Mouse (Mus musculus) c-Kit-negative CD71-positive TER-119-positive erythroid progenitor cells, embryonic 14.5 days (primary cell): ENCODE results near the gene Slc7a6os.
"Not testable (repeated sequence)": the region's sequence is repeated elsewhere in the genome, so short reads cannot be mapped to it uniquely, and the experiment has no call there.

Experiments
- DNase-seq: peaks from one replicate; pipeline ENCODE4 v3.0.0-alpha.2; 2013; ENCODE audit warnings: low read depth, low spot score

The Slc7a6os gene

DNA sequence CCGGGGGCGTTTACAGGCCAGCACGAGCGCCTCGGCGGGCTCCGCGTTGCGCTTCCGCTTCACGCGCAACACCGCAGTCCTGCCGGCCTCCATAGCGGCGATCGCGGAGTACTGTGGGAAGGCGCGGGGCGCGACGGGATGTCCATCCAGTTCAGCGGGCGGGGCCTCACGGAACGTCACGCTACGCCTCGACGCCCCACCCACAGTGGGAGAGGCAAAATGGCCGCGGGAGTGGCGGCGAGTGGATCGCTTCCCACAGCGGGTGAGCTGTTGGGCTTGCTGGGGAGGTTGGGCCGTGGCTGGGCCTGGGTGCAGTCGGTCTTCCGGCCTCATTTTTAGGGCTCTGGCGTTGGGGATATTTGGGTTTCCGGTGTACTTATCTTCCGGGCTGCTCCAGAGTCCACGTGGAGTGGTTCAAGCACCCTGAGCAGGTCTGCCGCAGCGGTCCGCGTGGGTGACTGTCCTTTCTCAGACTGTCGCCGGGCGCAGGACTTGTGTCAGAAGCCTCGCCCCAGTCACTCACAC, at the start of gene Slc7a6os, which contains the start of gene Prmt7:
Gene Slc7a6os, minus strand, starts transcription at position 115 of the 525 bp plus-strand sequence.
Gene Prmt7, plus strand, starts transcription at position 116 of the 525 bp plus-strand sequence.
- DNase-seq = peak; percentile 88

- DNase-seq = no peak
Measured at GRCm38 (mm10) chr8:106259579-106260255, 49.0 kb upstream of the Slc7a6os start.

GRCm38 (mm10) chr8:106258169-106258568, 47.4 kb upstream of the Slc7a6os start:
- DNase-seq = no peak

DNA sequence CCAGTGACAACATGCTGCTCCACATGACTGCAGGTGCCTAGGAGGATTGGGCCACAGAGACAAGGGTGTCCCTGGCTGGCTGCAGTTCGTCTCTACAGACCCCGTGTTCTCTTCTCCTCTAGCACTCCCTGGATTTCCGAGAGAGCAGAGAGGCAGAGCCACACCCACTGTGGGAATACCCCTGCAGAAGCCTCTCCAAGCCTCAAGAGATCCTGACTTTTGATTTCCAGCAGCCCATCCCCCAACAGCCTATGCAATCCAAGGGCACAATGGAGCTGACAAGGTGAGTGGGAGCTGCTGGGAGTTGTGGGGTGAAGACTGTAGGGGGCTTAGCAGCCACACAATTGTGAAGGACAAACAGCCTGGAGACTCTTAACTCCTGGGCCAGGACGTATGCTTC, 39.5 kb upstream of the Slc7a6os start:
- DNase-seq = no peak

GRCm38 (mm10) chr8:106237106-106237505, 26.4 kb upstream of the Slc7a6os start:
- DNase-seq = no peak

DNA sequence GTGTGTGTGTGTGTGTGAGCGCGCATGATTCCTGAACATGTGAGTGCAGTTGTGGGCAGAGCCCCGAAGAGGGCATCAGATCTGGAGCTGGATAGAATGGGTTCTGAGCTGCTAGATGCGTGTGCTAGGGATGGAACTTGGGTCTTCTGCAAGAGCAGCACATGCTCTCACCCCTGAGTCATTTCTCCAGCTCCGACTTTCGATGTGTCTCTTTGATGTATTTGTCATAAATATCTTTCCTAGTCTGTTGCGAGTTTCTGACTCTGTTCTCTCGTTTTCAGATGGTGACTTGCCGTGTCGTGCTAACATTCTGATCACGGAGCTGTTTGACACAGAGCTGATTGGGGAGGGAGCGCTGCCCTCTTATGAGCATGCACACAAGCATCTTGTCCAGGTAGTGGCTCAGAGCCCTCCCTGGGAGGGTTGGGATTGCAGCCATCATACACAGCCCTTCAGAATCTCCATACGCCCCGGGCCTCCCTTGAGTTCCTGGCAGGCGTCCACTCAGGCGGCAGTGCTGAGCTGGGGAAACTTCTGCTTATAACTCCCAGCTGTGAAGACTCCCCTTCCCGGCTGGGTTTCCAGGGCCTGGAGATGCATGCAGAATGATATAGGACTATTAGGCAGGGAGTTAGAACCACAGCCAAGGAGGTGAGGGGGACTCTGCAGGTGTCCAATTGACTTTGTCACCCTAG, 24.0 kb upstream of the Slc7a6os start:
- DNase-seq = no peak

GRCm38 (mm10) chr8:106232751-106233150, 22.0 kb upstream of the Slc7a6os start:
- no peak for DNase-seq

DNA sequence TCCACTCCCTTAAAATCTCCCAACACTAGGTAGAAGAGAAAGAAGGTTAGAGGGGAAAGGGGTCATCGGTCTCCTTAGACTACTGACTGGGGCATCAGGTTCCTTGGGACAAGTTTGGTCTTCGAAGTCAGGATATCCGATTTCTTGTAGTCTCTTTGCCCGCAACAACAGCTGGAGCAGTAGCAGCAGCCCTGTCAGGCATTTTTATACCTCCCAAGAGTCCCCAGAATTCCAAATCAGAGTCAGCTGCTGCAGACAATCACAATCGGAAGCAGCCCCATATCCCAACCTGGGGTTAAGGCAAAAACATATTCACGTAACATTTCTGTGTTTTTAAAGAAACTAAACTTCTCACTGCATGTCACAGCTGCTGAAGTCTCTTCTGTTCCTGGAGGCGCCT, 20.8 kb upstream of the Slc7a6os start:
- no peak for DNase-seq

DNA sequence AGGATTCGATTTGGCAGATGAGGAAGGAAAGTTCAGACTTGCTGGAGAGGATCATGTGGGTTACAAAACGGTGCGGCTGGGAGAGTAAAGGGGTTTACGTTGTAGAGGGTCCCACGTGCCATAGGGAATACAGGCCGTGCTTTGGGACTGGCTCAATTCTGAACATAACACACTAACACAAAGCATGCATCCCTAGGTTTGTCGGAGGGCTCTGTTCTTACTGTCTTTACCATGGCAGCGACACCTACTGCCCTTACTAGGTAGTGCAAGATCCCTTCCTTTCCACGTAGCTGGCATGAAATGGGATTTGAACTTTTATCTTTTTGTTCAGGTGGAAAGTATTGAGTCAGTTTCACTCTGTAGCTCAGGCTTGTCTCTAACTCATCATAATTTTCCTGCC, 15.9 kb upstream of the Slc7a6os start:
- DNase-seq = peak; percentile 46

DNA sequence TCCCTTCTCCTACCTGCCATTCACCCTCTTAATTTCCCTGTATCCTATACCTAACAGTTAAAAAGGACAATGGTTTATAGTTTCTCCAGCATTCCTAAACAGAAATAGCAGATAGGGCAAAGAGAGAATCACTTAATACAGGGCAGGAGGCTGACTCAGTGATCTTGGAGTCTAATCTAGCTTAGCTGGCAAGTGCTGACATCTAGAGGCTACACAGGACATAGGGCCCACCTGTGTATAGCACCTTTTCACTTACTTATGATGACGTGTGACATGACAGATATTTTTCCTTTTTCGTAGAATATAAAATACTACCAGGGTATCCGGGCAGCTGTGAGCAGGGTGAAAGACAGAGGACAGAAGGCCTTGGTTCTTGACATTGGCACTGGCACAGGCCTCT, 8.9 kb upstream of the Slc7a6os start:
- no peak for DNase-seq

DNA sequence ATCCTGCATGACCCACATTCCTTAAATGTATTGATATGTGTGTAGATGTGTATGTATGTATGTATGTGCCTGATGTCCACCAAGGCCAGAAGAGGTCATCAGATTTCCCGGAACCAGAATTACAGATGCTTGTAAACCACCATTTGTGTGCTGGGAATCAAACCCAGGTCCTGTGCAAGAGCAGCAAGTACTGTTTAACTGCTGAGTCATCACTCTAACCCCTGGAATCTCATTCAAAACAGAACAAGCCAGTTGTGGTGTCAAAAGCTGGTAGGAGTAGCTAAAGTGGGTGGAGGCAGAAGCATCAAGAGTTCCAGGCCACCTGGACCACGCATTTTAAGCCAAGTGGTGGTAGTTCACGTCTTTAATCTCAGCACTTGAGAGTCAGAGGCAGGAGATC, 3.2 kb upstream of the Slc7a6os start:
- DNase-seq = no peak

- no peak for DNase-seq
Measured at GRCm38 (mm10) chr8:106211421-106211820, 686 bp upstream of the Slc7a6os start.

DNA sequence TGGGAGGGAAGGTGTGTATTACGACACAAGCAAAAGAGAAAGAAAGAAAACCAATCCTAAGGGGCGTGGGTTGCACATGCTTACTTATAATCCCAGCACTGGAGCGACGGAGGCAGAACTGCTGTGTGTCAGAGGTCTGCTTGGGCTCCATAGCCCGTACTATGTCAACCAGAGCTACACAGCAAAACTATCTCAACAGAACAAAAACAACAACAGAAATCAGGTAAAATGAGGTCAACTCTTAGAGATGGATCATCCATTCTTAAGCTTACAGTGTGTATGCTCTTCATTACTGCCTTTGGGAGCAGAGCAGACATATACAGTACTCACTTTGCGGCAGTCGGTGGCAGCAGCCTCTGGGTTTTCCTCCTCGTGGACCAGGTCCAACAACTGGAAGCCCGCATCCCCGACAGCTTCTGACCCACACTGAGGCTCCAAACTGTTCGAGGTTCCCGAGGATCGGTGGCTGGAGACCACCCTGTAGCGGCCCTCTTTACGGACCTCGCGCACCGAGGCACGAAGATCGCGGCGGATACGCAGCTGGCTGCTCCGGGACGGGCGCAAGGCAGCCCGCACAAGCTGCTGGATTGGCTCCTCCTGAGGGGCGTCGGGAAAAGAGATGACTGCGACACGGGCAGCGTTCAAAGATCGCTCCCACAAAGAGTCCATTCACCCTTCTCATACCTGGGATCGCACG, 552 bp downstream of the Slc7a6os start:
- peak; percentile 31 for DNase-seq

DNA sequence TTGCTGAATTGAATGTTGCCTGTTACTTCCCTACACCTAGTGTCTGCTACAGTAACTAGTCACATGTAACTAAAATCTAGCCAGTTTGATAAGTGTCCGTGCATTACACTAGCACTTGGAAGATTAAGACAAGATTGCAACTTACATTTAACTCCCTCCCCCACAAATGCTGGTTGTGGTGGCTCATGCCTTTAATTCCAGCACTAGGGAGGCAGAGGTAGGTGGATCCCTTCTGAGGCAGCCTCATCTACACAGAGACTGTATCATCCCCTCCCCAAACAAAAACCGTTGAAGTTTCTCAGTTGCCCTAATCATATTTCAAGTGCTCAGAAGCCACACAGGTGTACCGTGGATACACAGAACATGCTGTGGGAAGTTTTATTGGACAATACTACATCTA, 11.1 kb downstream of the Slc7a6os start:
- not testable (repeated sequence) for DNase-seq

- no peak for DNase-seq
Measured at GRCm38 (mm10) chr8:106198741-106199140, 12.0 kb downstream of the Slc7a6os start.

DNA sequence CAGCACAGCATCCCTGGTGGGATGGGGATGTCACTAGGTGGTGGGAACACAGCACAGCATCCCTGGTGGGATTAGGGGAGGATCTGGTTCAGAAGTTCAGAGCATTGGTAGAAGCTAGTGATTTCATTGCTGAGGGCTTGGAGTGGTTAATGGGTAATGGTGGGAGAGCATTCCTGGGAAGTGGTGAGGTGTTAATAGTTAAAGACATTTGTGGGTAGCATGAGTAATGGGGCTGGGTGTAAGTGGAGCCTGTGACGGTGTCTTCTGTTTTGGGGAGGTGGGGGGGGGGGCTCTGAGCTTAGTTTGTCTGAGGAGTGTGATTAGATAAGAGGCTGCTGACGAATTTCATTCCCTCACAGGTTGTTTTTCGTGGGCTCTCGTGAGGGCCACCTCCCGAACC, 16.7 kb downstream of the Slc7a6os start:
- no peak for DNase-seq

DNA sequence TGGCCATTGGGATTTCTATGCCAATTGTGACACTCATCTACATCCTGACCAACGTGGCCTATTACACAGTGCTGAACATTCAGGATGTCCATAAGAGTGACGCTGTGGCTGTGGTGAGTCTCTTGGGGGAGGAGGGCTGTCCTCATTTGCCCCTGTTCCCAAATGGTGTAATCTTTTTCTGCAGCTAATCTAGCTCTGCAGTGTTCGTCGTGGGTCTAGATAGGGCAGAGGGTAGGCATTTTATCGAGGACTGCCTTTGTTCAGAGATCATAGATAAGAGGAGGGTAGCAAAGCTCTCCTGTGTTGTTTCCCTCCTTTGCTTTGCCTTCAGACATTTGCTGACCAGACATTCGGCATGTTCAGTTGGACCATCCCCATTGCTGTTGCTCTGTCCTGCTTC, 17.6 kb downstream of the Slc7a6os start:
- no peak for DNase-seq

DNA sequence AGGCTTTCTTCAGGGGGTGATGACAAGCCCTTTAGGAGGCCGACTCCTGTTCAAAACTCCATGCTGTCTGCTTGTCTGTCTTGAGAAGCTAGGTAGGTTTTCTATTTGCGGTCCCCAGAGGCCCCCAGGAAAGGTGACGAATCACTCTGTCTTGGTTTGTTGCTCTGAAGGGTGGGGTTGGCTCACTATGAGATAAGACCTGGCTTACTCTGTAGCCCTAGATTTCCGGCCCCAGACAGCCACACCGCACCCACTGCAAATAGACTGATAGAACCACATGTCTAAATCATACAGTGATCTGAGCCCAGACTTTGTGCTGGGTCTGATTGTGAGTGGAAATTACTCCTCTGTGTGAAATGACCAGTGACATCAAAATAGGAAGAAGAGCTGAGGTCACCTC, 19.1 kb downstream of the Slc7a6os start:
- DNase-seq = no peak

- no peak for DNase-seq
Measured at GRCm38 (mm10) chr8:106189162-106189561, 21.6 kb downstream of the Slc7a6os start.

- no peak for DNase-seq
Measured at GRCm38 (mm10) chr8:106186394-106186793, 24.3 kb downstream of the Slc7a6os start.

GRCm38 (mm10) chr8:106185628-106186270, 25.0 kb downstream of the Slc7a6os start:
- no peak for DNase-seq

DNA sequence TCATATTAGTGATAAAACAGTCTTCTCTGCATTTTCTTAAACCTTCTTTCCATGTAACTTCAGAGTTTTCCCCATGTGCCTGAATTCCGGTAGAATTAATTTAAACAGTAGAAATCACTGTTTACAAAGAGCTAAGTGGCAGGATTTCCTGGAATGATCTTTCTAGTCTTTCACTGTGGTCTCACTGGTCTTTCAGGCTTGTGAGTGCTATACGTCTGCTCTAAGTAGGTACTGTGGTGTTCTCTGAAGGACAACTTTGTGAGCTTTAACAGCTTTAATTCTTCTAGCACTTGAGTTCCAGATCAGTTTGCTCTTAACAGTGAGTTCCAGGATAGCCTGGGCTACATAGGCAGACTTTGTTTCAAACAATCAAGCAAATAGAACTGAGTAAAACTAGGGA, 32.3 kb downstream of the Slc7a6os start:
- no peak for DNase-seq
